Mouse (Mus musculus): Measurements from ENCODE around the gene Ltn1.

Gene Ltn1

DNA sequence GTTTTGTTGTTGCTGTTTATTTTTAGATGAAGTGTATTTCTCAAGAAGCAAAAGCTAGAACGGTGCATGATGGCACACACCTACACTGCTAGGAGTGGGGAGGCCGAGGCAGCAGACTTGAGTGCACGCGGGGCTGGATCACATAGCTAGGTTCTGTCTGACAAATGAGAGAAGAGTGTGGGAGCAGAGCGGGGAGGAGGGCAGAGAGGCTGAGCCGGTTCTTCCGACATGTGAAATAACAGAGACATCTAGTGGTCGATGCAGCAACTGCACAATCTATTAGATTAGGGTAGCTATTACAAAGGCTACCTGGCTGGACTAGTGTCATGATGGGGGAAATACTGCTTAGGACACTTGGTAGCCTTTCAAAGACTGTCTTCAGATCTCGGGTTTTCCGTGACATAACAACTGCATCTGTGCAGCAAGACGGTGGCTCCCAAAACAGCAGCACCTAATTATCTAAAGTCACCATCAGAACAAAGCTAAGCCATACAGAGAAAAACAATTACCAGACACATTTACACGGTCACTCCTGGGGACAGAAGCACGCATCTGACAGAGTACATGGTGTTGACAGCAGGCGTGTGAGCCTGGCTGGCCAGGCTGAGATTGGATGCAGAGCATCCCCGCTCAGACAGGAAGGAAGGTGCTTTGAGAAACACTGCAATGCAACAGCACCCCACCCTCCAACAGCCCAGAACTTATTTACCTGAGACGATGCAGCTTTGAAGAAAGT, 38.4 kb downstream of the Ltn1 start:
- no peak for DNase-seq (ENCODE audit: low read depth in 1 of 2, low spot score in 2 of 2)

DNA sequence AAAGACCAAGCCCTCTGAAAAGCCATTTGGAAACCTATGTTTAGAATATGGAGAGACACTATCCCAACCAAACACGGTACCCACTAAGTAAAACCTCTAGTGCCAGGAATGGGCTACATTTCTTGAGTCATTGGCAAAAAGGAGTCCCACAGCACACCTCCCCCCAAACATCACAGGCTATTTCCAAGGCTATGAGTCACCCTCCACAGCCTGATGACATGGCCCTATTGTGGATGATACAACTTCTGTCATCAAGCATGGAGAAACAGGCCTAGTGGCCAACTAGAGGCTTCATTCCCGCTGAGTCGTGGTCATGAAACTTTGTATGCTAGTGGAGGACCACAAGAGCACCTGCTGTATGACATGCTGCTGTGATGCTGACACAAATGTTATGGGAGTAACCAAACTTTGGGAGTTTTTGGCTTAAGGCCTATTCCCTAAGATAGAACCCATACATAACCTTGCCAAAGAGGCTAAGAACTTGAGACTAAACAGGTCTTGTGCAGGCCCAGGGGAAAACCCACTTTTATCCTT, 44.9 kb downstream of the Ltn1 start:
- DNase-seq (ENCODE audit: low read depth in 1 of 2, low spot score in 2 of 2): no peak

- DNase-seq (ENCODE audit: low read depth in 1 of 2, low spot score in 2 of 2): no peak
These were observed 48.0 kb downstream of the Ltn1 start for GRCm38 (mm10) chr16:87384366-87384765.

DNA sequence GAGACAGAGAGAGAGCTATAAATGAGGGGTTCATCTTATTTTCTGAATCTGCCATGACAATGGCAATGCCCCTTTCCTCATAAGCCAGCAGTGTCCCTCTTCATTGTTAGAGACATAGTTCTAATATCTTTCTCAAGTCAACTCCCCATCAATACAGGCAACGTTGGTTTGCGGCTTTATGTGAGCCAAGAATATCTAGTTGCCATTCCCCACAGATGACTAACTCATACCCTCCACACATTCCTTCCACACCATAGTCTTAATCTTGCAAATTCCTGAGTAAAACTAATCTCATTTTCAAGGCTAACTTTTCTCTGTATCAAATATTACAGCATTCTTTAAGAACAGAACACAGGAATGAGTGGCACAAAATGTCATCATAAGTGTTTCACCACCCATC, 49.4 kb downstream of the Ltn1 start:
- DNase-seq (ENCODE audit: low read depth in 1 of 2, low spot score in 2 of 2): no peak

DNA sequence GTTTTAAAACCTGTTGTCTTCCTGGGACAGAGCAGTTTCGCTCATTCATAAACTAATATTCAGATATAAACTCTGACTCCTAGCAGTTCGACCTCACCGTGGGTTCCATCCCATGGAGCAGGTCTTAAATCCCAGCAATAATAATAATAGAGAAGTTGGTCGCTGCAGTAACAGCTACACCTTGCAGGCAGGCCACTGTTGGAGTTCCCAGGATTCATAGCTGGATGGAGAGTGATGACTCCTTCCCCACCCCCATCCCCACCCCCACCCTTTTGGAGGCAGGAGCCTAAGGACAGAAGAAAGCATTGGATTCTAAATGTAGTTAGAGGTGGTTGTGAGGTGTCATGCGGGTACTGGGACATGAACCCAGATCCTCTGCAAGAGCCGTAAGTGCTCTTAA, 66.0 kb downstream of the Ltn1 start:
- DNase-seq (ENCODE audit: low read depth in 1 of 2, low spot score in 2 of 2): no peak

- DNase-seq (ENCODE audit: low read depth in 1 of 2, low spot score in 2 of 2): no peak
These were observed 66.4 kb downstream of the Ltn1 start for GRCm38 (mm10) chr16:87366035-87366434.

DNA sequence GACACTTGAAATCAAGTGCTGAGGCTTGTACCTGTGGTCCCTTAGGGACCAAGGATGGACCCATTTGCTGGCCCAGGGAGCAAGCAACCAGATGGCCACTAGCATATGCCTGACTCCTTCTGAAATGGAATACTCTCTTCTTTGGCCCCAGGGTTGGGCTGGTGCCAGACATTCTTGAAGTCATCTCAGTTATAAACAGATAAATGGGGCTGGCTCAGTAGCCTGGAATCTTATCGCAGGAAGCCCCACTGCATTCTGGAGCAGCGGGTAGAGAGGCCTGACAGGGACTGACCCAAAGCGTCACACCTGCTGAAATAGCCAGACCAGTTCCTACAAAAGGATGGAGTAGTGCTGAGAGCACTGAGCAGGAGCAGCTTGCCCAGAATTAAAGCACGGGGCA, 68.2 kb downstream of the Ltn1 start:
- no peak for DNase-seq (ENCODE audit: low read depth in 1 of 2, low spot score in 2 of 2)

DNA sequence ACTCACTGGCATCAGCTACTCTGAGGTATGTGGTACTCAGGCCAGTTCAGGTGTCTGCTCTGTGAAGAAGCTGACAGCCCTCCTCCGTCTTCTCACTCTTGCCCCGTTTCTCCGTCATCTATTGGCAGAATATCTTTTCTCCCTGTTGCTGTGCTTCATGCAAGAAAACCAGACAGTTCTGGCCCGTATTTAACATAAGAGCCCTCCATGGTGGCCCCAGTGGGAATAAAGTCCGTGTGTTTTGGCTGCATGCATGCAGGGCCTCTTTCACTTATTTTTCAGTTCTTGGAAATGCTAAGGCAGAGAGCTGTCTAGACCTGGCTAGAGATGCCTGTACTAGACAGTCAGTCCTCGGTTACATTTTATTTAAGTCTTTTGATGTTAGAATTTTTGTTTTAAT, 72.3 kb downstream of the Ltn1 start:
- no peak for DNase-seq (ENCODE audit: low read depth in 1 of 2, low spot score in 2 of 2)

DNA sequence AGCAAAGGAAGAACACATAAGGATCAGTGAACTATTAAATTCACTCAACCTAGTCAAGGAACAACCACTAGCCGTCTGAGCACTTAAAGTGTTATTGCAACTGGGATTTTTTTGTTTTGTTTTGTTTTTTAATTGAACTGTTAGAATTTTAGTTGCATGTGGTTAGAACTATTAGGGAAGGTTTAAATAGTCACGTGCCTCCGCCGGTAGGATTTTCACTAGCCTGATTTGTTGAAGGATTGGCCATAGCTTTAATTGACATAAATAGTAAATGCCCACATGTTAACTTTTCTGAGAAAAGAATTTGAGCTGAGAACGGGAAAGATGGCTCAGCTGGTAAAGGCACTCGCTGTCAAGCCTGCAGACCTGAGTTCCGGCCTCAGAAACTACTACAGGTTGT, 77.7 kb downstream of the Ltn1 start:
- DNase-seq (ENCODE audit: low read depth in 1 of 2, low spot score in 2 of 2): no peak

DNA sequence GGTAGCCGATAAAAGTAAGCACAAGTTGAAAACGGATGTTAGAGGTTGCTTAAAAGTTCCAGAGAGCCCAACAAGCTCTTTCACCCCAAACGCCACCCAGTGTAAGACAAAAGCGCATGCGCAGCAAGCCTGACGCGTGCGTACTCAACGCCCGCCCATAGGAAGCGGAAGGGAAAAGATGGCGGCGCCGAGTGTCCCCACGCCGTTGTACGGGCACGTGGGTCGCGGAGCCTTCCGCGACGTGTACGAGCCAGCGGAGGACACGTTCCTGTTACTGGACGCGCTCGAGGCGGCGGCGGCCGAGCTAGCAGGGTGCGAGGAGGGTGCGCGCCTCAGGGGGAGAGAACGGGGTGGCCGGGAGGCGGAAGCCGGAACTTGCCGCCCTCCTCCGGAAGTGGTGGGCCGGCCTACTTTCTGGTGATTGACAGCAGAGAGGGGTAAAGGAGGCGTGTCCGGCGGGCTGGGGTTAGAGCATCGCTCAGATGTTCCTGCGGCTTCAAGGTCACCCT, 78.3 kb downstream of the Ltn1 start, which contains the start of gene N6amt1:
Gene N6amt1, plus strand, starts transcription at position 111 of the 509 bp plus-strand sequence.
- peak; percentile 84 to 91 for DNase-seq (ENCODE audit: low read depth in 1 of 2, low spot score in 2 of 2)

DNA sequence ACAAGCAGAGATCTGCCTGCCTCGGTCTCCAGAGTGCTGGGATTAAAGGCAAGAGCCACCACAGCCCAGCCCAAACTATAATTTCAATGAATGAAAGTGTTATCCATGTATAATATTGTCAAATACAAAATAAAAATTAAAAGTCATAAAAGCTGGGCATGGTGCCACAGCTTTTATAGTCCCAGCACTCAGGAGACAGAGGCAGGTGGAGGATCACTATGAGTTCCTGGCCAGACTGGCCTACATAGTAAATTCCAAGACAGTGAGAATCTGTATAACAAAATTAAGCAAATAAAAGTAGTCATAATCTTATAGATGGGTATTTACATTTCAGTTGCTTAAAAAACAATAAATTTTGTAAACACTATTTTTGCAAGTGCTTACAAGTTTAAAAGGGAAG, 78.8 kb downstream of the Ltn1 start:
- no peak for DNase-seq (ENCODE audit: low read depth in 1 of 2, low spot score in 2 of 2)

- no peak for DNase-seq (ENCODE audit: low read depth in 1 of 2, low spot score in 2 of 2)
These were observed 80.9 kb downstream of the Ltn1 start for GRCm38 (mm10) chr16:87351386-87352105.

- no peak for DNase-seq (ENCODE audit: low read depth in 1 of 2, low spot score in 2 of 2)
These were observed 84.3 kb downstream of the Ltn1 start for GRCm38 (mm10) chr16:87348133-87348532.

GRCm38 (mm10) chr16:87341043-87341572, 91.3 kb downstream of the Ltn1 start:
- DNase-seq (ENCODE audit: low read depth in 1 of 2, low spot score in 2 of 2): no peak

DNA sequence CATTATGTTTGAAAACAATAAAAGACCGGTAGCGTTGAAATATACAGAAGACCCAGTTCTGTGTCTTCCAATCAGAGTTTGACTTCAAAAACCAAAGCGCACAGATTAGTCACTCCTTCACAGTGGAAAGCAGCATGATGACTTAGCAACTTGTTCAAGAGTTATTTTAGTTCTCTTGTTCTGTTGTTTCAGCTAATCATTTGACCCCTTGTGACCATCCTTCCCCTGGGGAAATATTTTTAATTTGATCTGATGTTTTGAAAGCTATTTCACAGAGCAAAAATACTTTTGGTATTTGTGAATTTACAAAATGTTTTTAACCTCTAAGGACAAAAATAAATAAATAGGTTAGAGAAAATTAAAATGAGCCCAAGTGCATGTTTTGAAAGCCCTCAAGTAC, 97.7 kb downstream of the Ltn1 start:
- no peak for DNase-seq (ENCODE audit: low read depth in 1 of 2, low spot score in 2 of 2)

DNA sequence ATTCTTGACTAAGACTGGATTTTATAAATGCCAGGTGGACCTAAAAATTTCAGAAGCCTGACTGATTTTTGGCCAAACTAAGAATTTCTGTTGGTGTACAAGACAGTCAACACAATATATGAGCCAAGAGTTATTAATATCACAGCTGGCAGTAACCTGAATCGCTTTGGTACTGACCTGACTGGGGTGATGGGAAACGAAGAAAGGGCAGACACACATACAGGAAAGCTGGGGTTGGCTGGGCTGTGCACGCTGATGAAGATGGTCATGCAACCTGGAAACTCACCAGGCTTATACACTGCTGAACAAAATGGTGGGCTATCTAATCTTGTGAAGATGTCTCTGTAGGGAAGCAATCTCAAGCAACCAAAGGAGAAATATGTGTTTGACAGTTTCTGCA, 102.4 kb downstream of the Ltn1 start:
- no peak for DNase-seq (ENCODE audit: low read depth in 1 of 2, low spot score in 2 of 2)
